Mouse (Mus musculus): ENCODE results near the gene Rasa1.

DNA sequence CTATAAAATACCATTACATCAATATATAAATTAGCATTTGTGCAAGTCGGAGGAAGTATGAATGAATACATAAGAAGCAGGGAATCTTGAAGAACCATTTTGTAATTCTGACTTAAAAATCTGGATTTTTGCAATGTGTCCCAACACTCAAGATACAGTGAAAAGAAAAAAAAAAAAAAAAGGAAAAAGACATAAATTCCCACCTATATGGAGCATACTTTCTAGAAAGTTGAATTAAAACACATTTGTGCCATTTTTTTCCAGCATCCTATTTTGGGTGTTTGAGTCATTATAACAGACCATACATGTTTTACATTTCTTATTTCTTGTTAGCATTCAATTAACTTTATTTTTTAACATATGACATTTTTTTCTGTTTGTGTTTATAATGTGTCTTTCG, 21.6 kb upstream of the Rasa1 start:
- TF ChIP-seq CTCF (IDR thresholded peaks at IDR 0.05; ENCODE audit: low read depth) (no peak), EP300 (optimal IDR thresholded peaks at IDR 0.05) (no peak)
